Mouse (Mus musculus): ENCODE measurements around the gene Il21r. TPM values are rescaled to one million over a fixed set of nuclear protein-coding genes. Genes with fewer than 3 reads are reported as not detected.

Gene Il21r
- polyA plus RNA-seq (2014; fragmentation: Nextera tagmentation; extraction: Ambion mirVana): 0.81 and 1.1 TPM in 2 replicates

GRCm38 (mm10) chr7:125603185-125603631 lies at the start of gene Il21r:
TSS of gene Il21r (plus strand) at chr7:125603429.
- 37% methylated on average over 11 of the region's 11 CpGs for WGBS

GRCm38 (mm10) chr7:125553653-125554428 lies 49.4 kb upstream of the Il21r start:
- Histone ChIP-seq H3K4me3 (ENCODE audit: low read depth, low read length) (no peak overlapping the region), H3K9me3 (ENCODE audit: control insufficient read depth, low read length) (no peaks in the 10 kb centered on the region), H3K27me3 (replicated peaks; ENCODE audit: control insufficient read depth, insufficient read depth, low read length) (peaks cover 4% of the 10 kb centered on the region), H3K4me2 (peak overlapping the region; percentile 86), H3K27ac (ENCODE audit: low read depth, low read length) (no peak overlapping the region), H3K36me3 (ENCODE audit: control insufficient read depth, insufficient read depth, low read length) (no peaks in the 10 kb centered on the region), H3K4me1 (replicated peaks; ENCODE audit: control insufficient read depth, insufficient read depth, low read length) (peaks cover 40% of the 10 kb centered on the region), H3K9ac (ENCODE audit: low read depth, low read length) (no peak overlapping the region; the same call in 1 of the 2 replicates)
- ATAC-seq (replicated peaks; ENCODE audit: low FRiP score) (no peak), DNase-seq (ENCODE audit: low spot score) (no peak)
- WGBS: 78% methylated on average over 13 of the region's 13 CpGs

More at GRCm38 (mm10) chr7:125603185-125603631, at the start of gene Il21r:
- Histone ChIP-seq H3K4me2 (no peak within 1 kb of the TSS), H3K9me3 (ENCODE audit: control insufficient read depth, low read length) (no peaks in the 10 kb centered on the region), H3K4me1 (replicated peaks; ENCODE audit: control insufficient read depth, insufficient read depth, low read length) (peaks cover 7% of the 10 kb centered on the region), H3K27me3 (replicated peaks; ENCODE audit: control insufficient read depth, insufficient read depth, low read length) (no peaks in the 10 kb centered on the region), H3K27ac (ENCODE audit: low read depth, low read length) (no peak within 1 kb of the TSS), H3K9ac (ENCODE audit: low read depth, low read length) (no peak within 1 kb of the TSS), H3K4me3 (ENCODE audit: low read depth, low read length) (no peak within 1 kb of the TSS), H3K36me3 (ENCODE audit: control insufficient read depth, insufficient read depth, low read length) (no peaks in the 10 kb centered on the region)
- DNase-seq (ENCODE audit: low spot score): no peak
- ATAC-seq (replicated peaks; ENCODE audit: low FRiP score): 0 out of 2 replicates have a peak, but pooled peaks have one; percentile 14

GRCm38 (mm10) chr7:125554456-125555114 lies 48.6 kb upstream of the Il21r start:
- H3K4me2 ChIP-seq: peak overlapping the region; percentile 86
- 55% methylated on average over 9 of the region's 9 CpGs for WGBS
- DNase-seq (ENCODE audit: low spot score): no peak
- H3K4me3 ChIP-seq (ENCODE audit: low read depth, low read length): no peak overlapping the region
- H3K36me3 ChIP-seq (ENCODE audit: control insufficient read depth, insufficient read depth, low read length): no peaks in the 10 kb centered on the region
- H3K27ac ChIP-seq (ENCODE audit: low read depth, low read length): no peak overlapping the region
- peaks cover 4% of the 10 kb centered on the region for H3K27me3 ChIP-seq (replicated peaks; ENCODE audit: control insufficient read depth, insufficient read depth, low read length)
- H3K9me3 ChIP-seq (ENCODE audit: control insufficient read depth, low read length): no peaks in the 10 kb centered on the region
- H3K4me1 ChIP-seq (replicated peaks; ENCODE audit: control insufficient read depth, insufficient read depth, low read length): peaks cover 38% of the 10 kb centered on the region
- no peak overlapping the region for H3K9ac ChIP-seq (ENCODE audit: low read depth, low read length)
- ATAC-seq (replicated peaks; ENCODE audit: low FRiP score): no peak

GRCm38 (mm10) chr7:125555351-125555872 lies 47.8 kb upstream of the Il21r start:
- 0 out of 2 replicates have a peak overlapping the region, but pooled peaks have one; percentile 15 for H3K9ac ChIP-seq (ENCODE audit: low read depth, low read length)
- H3K4me3 ChIP-seq (ENCODE audit: low read depth, low read length): no peak overlapping the region
- H3K9me3 ChIP-seq (ENCODE audit: control insufficient read depth, low read length): no peaks in the 10 kb centered on the region
- H3K4me1 ChIP-seq (replicated peaks; ENCODE audit: control insufficient read depth, insufficient read depth, low read length): peaks cover 37% of the 10 kb centered on the region
- no peak for DNase-seq (ENCODE audit: low spot score)
- peak overlapping the region; percentile 29; the same call in 1 of the 2 replicates for H3K4me2 ChIP-seq
- H3K36me3 ChIP-seq (ENCODE audit: control insufficient read depth, insufficient read depth, low read length): no peaks in the 10 kb centered on the region
- H3K27ac ChIP-seq (ENCODE audit: low read depth, low read length): no peak overlapping the region
- peaks cover 4% of the 10 kb centered on the region for H3K27me3 ChIP-seq (replicated peaks; ENCODE audit: control insufficient read depth, insufficient read depth, low read length)
- 47% methylated on average over 7 of the region's 7 CpGs for WGBS
- ATAC-seq (replicated peaks; ENCODE audit: low FRiP score): no peak

- Histone ChIP-seq H3K36me3 (ENCODE audit: control insufficient read depth, insufficient read depth, low read length) (no peaks in the 10 kb centered on the region), H3K27me3 (replicated peaks; ENCODE audit: control insufficient read depth, insufficient read depth, low read length) (peaks cover 4% of the 10 kb centered on the region), H3K4me3 (ENCODE audit: low read depth, low read length) (no peak overlapping the region), H3K4me2 (peak overlapping the region; percentile 29; the same call in 1 of the 2 replicates), H3K27ac (ENCODE audit: low read depth, low read length) (no peak overlapping the region), H3K9me3 (ENCODE audit: control insufficient read depth, low read length) (no peaks in the 10 kb centered on the region), H3K4me1 (replicated peaks; ENCODE audit: control insufficient read depth, insufficient read depth, low read length) (peaks cover 35% of the 10 kb centered on the region), H3K9ac (ENCODE audit: low read depth, low read length) (no peak overlapping the region)
- ATAC-seq (replicated peaks; ENCODE audit: low FRiP score) (no peak), DNase-seq (ENCODE audit: low spot score) (no peak)
- 32% methylated on average over 4 of the region's 4 CpGs for WGBS
Measured at GRCm38 (mm10) chr7:125556096-125556495, 47.1 kb upstream of the Il21r start.

- Histone ChIP-seq H3K9ac (ENCODE audit: low read depth, low read length) (no peak overlapping the region), H3K9me3 (ENCODE audit: control insufficient read depth, low read length) (no peaks in the 10 kb centered on the region), H3K36me3 (ENCODE audit: control insufficient read depth, insufficient read depth, low read length) (no peaks in the 10 kb centered on the region), H3K4me2 (0 out of 2 replicates have a peak overlapping the region, but pooled peaks have one; percentile 2), H3K4me3 (ENCODE audit: low read depth, low read length) (no peak overlapping the region), H3K27me3 (replicated peaks; ENCODE audit: control insufficient read depth, insufficient read depth, low read length) (peaks cover 4% of the 10 kb centered on the region), H3K27ac (ENCODE audit: low read depth, low read length) (no peak overlapping the region), H3K4me1 (replicated peaks; ENCODE audit: control insufficient read depth, insufficient read depth, low read length) (peaks cover 38% of the 10 kb centered on the region)
- DNase-seq (ENCODE audit: low spot score): no peak
- WGBS: 65% methylated on average over 8 of the region's 8 CpGs
- no peak for ATAC-seq (replicated peaks; ENCODE audit: low FRiP score)
Measured at GRCm38 (mm10) chr7:125556865-125557264, 46.4 kb upstream of the Il21r start.

GRCm38 (mm10) chr7:125558401-125558945 lies 44.8 kb upstream of the Il21r start:
- H3K4me2 ChIP-seq: no peak overlapping the region
- H3K4me3 ChIP-seq (ENCODE audit: low read depth, low read length): no peak overlapping the region
- no peak overlapping the region for H3K9ac ChIP-seq (ENCODE audit: low read depth, low read length)
- no peaks in the 10 kb centered on the region for H3K36me3 ChIP-seq (ENCODE audit: control insufficient read depth, insufficient read depth, low read length)
- no peak for DNase-seq (ENCODE audit: low spot score)
- H3K9me3 ChIP-seq (ENCODE audit: control insufficient read depth, low read length): no peaks in the 10 kb centered on the region
- 79% methylated on average over 4 of the region's 4 CpGs for WGBS
- peaks cover 31% of the 10 kb centered on the region for H3K4me1 ChIP-seq (replicated peaks; ENCODE audit: control insufficient read depth, insufficient read depth, low read length)
- ATAC-seq (replicated peaks; ENCODE audit: low FRiP score): no peak
- no peak overlapping the region for H3K27ac ChIP-seq (ENCODE audit: low read depth, low read length)
- H3K27me3 ChIP-seq (replicated peaks; ENCODE audit: control insufficient read depth, insufficient read depth, low read length): peaks cover 3% of the 10 kb centered on the region

GRCm38 (mm10) chr7:125558997-125559396 lies 44.2 kb upstream of the Il21r start:
- Histone ChIP-seq H3K4me1 (replicated peaks; ENCODE audit: control insufficient read depth, insufficient read depth, low read length) (peaks cover 31% of the 10 kb centered on the region), H3K9me3 (ENCODE audit: control insufficient read depth, low read length) (no peaks in the 10 kb centered on the region), H3K4me3 (ENCODE audit: low read depth, low read length) (no peak overlapping the region), H3K27ac (ENCODE audit: low read depth, low read length) (no peak overlapping the region), H3K4me2 (no peak overlapping the region), H3K9ac (ENCODE audit: low read depth, low read length) (no peak overlapping the region), H3K36me3 (ENCODE audit: control insufficient read depth, insufficient read depth, low read length) (no peaks in the 10 kb centered on the region), H3K27me3 (replicated peaks; ENCODE audit: control insufficient read depth, insufficient read depth, low read length) (no peaks in the 10 kb centered on the region)
- ATAC-seq (replicated peaks; ENCODE audit: low FRiP score): no peak
- DNase-seq (ENCODE audit: low spot score): no peak
- 75% methylated on average over 5 of the region's 5 CpGs for WGBS

Data from liver, embryonic 11.5 days (tissue).